Mouse (Mus musculus) large intestine, adult 2 months (tissue): ENCODE measurements around the gene Evx1. TPM values are rescaled to one million over a fixed set of nuclear protein-coding genes. Genes with fewer than 3 reads are reported as not detected.
A peak's percentile ranks its signal among the peaks of the same experiment; 100 is the strongest.

Experiments used
- DNase-seq: peaks from one replicate; pipeline ENCODE4 v3.0.0-alpha.2; 2012; ENCODE audit warnings: low read depth, low spot score
- WGBS: fragments of 180-500 bp; shearing (Covaris S2); methylation state at CpG from one replicate; pipeline ENCODE4 v1.1.7; 2018; 5-methylcytosine and 5-hydroxymethylcytosine counted together
- polyA plus RNA-seq: library from polyadenylated mRNA; depleted of rRNA; stranded (reverse); fragments of >200 nt; gene quantifications from 2 replicates; pipeline ENCODE4 v1.2.3, GENCODE M21; 2012; rRNA removed

Evx1 gene
- polyA plus RNA-seq: not detected in 2 replicates

- no peak for DNase-seq
- 2% methylated on average over 59 of the region's 59 CpGs for WGBS
Measured at GRCm38 (mm10) chr6:52313391-52314303, at the start of gene Evx1. Gene Evx1 (plus strand): TSS chr6:52313498.

- WGBS: 30% methylated on average over 5 of the region's 5 CpGs
Measured at GRCm38 (mm10) chr6:52264106-52264790, 49.0 kb upstream of the Evx1 start.

GRCm38 (mm10) chr6:52265306-52265912, 47.9 kb upstream of the Evx1 start:
- peak; percentile 21 for DNase-seq
- 14% methylated on average over 18 of the region's 18 CpGs for WGBS

More at GRCm38 (mm10) chr6:52264106-52264790, 49.0 kb upstream of the Evx1 start:
- no peak for DNase-seq

- DNase-seq: peak; percentile 10
- 18% methylated on average over 19 of the region's 19 CpGs for WGBS
Measured at GRCm38 (mm10) chr6:52265913-52266665, 47.2 kb upstream of the Evx1 start.

GRCm38 (mm10) chr6:52266666-52266985, 46.7 kb upstream of the Evx1 start:
- DNase-seq: no peak
- WGBS: 22% methylated on average over 9 of the region's 9 CpGs

- no peak for DNase-seq
- 44% methylated on average over 5 of the region's 5 CpGs for WGBS
Measured at GRCm38 (mm10) chr6:52267221-52267620, 46.1 kb upstream of the Evx1 start.

- WGBS: 40% methylated on average over 3 of the region's 3 CpGs
- no peak for DNase-seq
Measured at GRCm38 (mm10) chr6:52267691-52268090, 45.6 kb upstream of the Evx1 start.

GRCm38 (mm10) chr6:52268341-52268740, 45.0 kb upstream of the Evx1 start:
- 45% methylated on average over 7 of the region's 7 CpGs for WGBS

GRCm38 (mm10) chr6:52268756-52269155, 44.5 kb upstream of the Evx1 start:
- 48% methylated on average over 3 of the region's 3 CpGs for WGBS
- DNase-seq: peak; percentile 32

More at GRCm38 (mm10) chr6:52268341-52268740, 45.0 kb upstream of the Evx1 start:
- DNase-seq: no peak

GRCm38 (mm10) chr6:52270494-52271480, 42.5 kb upstream of the Evx1 start:
- peak; percentile 88 for DNase-seq
- 10% methylated on average over 23 of the region's 23 CpGs for WGBS

- 39% methylated on average over 22 of the region's 22 CpGs for WGBS
- no peak for DNase-seq
Measured at GRCm38 (mm10) chr6:52272766-52273655, 40.3 kb upstream of the Evx1 start.

- 29% methylated on average over 22 of the region's 22 CpGs for WGBS
- DNase-seq: no peak
Measured at GRCm38 (mm10) chr6:52273656-52274280, 39.5 kb upstream of the Evx1 start.

GRCm38 (mm10) chr6:52274576-52274975, 38.7 kb upstream of the Evx1 start:
- WGBS: 36% methylated on average over 11 of the region's 11 CpGs
- no peak for DNase-seq

- no peak for DNase-seq
- WGBS: 41% methylated on average over 8 of the region's 8 CpGs
Measured at GRCm38 (mm10) chr6:52275563-52276280, 37.6 kb upstream of the Evx1 start.

GRCm38 (mm10) chr6:52276382-52276781, 36.9 kb upstream of the Evx1 start:
- DNase-seq: no peak
- 46% methylated on average over 6 of the region's 6 CpGs for WGBS

- WGBS: 50% methylated on average over 5 of the region's 5 CpGs
- DNase-seq: no peak
Measured at GRCm38 (mm10) chr6:52276920-52277319, 36.4 kb upstream of the Evx1 start.

GRCm38 (mm10) chr6:52281084-52281483, 32.2 kb upstream of the Evx1 start:
- DNase-seq: no peak
- 56% methylated on average over 12 of the region's 12 CpGs for WGBS
